Mouse (Mus musculus) forebrain, embryonic 14.5 days (tissue): ENCODE data around the gene Polg. TPM values are rescaled to one million over a fixed set of nuclear protein-coding genes. Genes with fewer than 3 reads are reported as not detected.
A peak's percentile ranks its signal among the peaks of the same experiment; 100 is the strongest.

Source experiments
- ATAC-seq: fragments of 200-750 bp; cut with Nextera tagmentation; 2 replicates; pipeline ENCODE4 v1.8.0; 2017; ENCODE audit warnings: mild to moderate bottlenecking, moderate library complexity
- DNase-seq: peaks from one replicate; pipeline ENCODE4 v3.0.0-alpha.2; 2015; ENCODE audit warnings: low spot score
- H3K27ac ChIP-seq: fragments of 300-500 bp; sonication (generic); 2 replicates; pipeline ENCODE4 v1.5.1; 2014; ENCODE audit warnings: low read depth, mild to moderate bottlenecking, control low read depth, low read length, moderate library complexity
- H3K27me3 ChIP-seq: fragments of 300-500 bp; sonication (generic); replicated peaks from 2 replicates; pipeline ENCODE4 v1.6.1; 2014; ENCODE audit warnings: low read length, control low read depth, mixed read lengths; ENCODE audit not compliant: control insufficient read depth, insufficient read depth
- H3K36me3 ChIP-seq: fragments of 300-500 bp; sonication (generic); 2 replicates; pipeline ENCODE4 v1.6.1; 2014; ENCODE audit warnings: low read length, control low read depth; ENCODE audit not compliant: control insufficient read depth, insufficient read depth
- H3K4me1 ChIP-seq: fragments of 300-500 bp; sonication (generic); 2 replicates; pipeline ENCODE4 v1.6.1; 2014; ENCODE audit warnings: antibody characterized with exemption, low read length, control low read depth; ENCODE audit not compliant: control insufficient read depth, insufficient read depth
- H3K4me2 ChIP-seq: fragments of 300-500 bp; sonication (generic); 2 replicates; pipeline ENCODE4 v1.6.1; 2014; ENCODE audit warnings: mild to moderate bottlenecking, control low read depth, low read length
- H3K4me3 ChIP-seq: fragments of 300-500 bp; sonication (generic); 2 replicates; pipeline ENCODE4 v1.5.1; 2014; ENCODE audit warnings: low read depth, low read length, control low read depth
- H3K9ac ChIP-seq: fragments of 300-500 bp; sonication (generic); 2 replicates; pipeline ENCODE4 v1.6.1; 2014; ENCODE audit warnings: mild to moderate bottlenecking, low read length, control low read depth, moderate library complexity
- H3K9me3 ChIP-seq: fragments of 300-500 bp; sonication (generic); replicated peaks from 2 replicates; pipeline ENCODE4 v1.6.1; 2016; ENCODE audit warnings: low read length, control low read depth, mixed read lengths; ENCODE audit not compliant: control insufficient read depth
- WGBS: fragments of 180-500 bp; shearing (Covaris S2); extraction: QIAGEN DNeasy Blood & Tissue Kit; methylation state at CpG from one replicate; pipeline ENCODE4 v1.1.7; 2014; 5-methylcytosine and 5-hydroxymethylcytosine counted together
- polyA plus RNA-seq: library from polyadenylated mRNA; unstranded; fragments of >200 nt; fragmentation: Nextera tagmentation; extraction: Ambion mirVana; gene quantifications from 2 replicates; pipeline ENCODE4 v1.2.1, GENCODE M21; 2014

Gene Polg
- 20.2 and 23.4 TPM in 2 replicates for polyA plus RNA-seq

GRCm38 (mm10) chr7:79466053-79466901 lies at the start of gene Polg:
Polg (minus strand) TSS chr7:79466362.
- Histone ChIP-seq H3K4me2 (peak within 1 kb of the TSS; percentile 93), H3K9me3 (no peaks in the 10 kb centered on the region), H3K36me3 (peaks cover 19% of the 10 kb centered on the region), H3K4me1 (peaks cover 8% of the 10 kb centered on the region), H3K9ac (peak within 1 kb of the TSS; percentile 75), H3K4me3 (peak within 1 kb of the TSS; percentile 69), H3K27ac (peak within 1 kb of the TSS; percentile 71), H3K27me3 (no peaks in the 10 kb centered on the region)
- ATAC-seq (peak; percentile 98), DNase-seq (peak; percentile 99)
- under 1% methylated on average over 75 of the region's 76 CpGs for WGBS

- DNase-seq (no peak), ATAC-seq (no peak)
- Histone ChIP-seq H3K9ac (peak overlapping the region; percentile 100), H3K27ac (peak overlapping the region; percentile 100), H3K4me3 (peak overlapping the region; percentile 34), H3K4me1 (peaks cover 86% of the 10 kb centered on the region), H3K36me3 (peaks cover 44% of the 10 kb centered on the region), H3K9me3 (no peaks in the 10 kb centered on the region), H3K27me3 (no peaks in the 10 kb centered on the region), H3K4me2 (peak overlapping the region; percentile 99)
- WGBS = 19% methylated on average over 9 of the region's 9 CpGs
Observed at GRCm38 (mm10) chr7:79515861-79516260, 49.7 kb upstream of the Polg start.

- Histone ChIP-seq H3K36me3 (peaks cover 49% of the 10 kb centered on the region), H3K4me2 (peak overlapping the region; percentile 99), H3K4me1 (peaks cover 85% of the 10 kb centered on the region), H3K9me3 (no peaks in the 10 kb centered on the region), H3K9ac (peak overlapping the region; percentile 100), H3K4me3 (peak overlapping the region; percentile 34), H3K27me3 (no peaks in the 10 kb centered on the region), H3K27ac (peak overlapping the region; percentile 100)
- peak; percentile 2; the same call in 1 of the 2 replicates for ATAC-seq
- 1% methylated on average over 57 of the region's 57 CpGs for WGBS
- peak; percentile 67 for DNase-seq
Observed at GRCm38 (mm10) chr7:79515221-79515743, 49.1 kb upstream of the Polg start.

DNA sequence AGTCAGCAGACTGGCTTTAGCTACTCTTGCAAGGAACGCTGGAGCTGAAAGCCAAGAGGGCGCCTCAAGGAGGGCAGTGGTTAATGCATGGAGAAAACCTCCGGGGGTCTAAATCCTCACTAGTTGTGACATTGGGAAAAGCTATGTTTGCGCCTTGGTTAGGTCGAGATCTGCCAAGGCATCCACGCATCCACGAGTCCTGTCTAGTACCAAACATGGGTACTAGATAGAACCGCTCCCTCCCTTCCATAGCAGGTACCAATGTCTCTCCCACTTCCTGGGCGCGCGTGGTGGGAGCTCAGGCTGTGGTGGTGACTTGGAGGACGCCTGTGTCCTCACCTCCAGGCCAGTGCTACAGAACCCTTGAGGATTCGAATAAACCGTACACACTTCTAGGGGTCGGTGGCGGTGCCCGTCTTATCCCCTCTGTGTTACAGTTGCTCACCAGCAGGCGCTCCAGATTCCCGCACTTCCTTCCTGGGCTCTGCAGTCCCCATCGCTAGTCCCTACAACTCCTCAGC lies 48.3 kb upstream of the Polg start:
- H3K4me1 ChIP-seq = peaks cover 83% of the 10 kb centered on the region
- no peaks in the 10 kb centered on the region for H3K9me3 ChIP-seq
- H3K4me3 ChIP-seq = peak overlapping the region; percentile 34
- DNase-seq (peak; percentile 79), ATAC-seq (no peak)
- no peaks in the 10 kb centered on the region for H3K27me3 ChIP-seq
- peak overlapping the region; percentile 100 for H3K27ac ChIP-seq
- H3K9ac ChIP-seq = peak overlapping the region; percentile 100
- peaks cover 57% of the 10 kb centered on the region for H3K36me3 ChIP-seq
- WGBS = 6% methylated on average over 20 of the region's 20 CpGs
- peak overlapping the region; percentile 99 for H3K4me2 ChIP-seq

GRCm38 (mm10) chr7:79513466-79513865 lies 47.3 kb upstream of the Polg start:
- peak overlapping the region; percentile 100 for H3K9ac ChIP-seq
- peaks cover 73% of the 10 kb centered on the region for H3K4me1 ChIP-seq

GRCm38 (mm10) chr7:79512496-79512895 lies 46.3 kb upstream of the Polg start:
- 8% methylated on average over 4 of the region's 4 CpGs for WGBS
- peaks cover 77% of the 10 kb centered on the region for H3K36me3 ChIP-seq
- H3K4me1 ChIP-seq = peaks cover 64% of the 10 kb centered on the region
- H3K9ac ChIP-seq = peak overlapping the region; percentile 100
- peak; percentile 1; the same call in 1 of the 2 replicates for ATAC-seq
- peak overlapping the region; percentile 100 for H3K27ac ChIP-seq
- H3K9me3 ChIP-seq = no peaks in the 10 kb centered on the region
- H3K27me3 ChIP-seq = no peaks in the 10 kb centered on the region
- peak; percentile 61 for DNase-seq
- H3K4me2 ChIP-seq = peak overlapping the region; percentile 99
- peak overlapping the region; percentile 13 for H3K4me3 ChIP-seq

More at GRCm38 (mm10) chr7:79513466-79513865, 47.3 kb upstream of the Polg start:
- ATAC-seq (no peak), DNase-seq (peak; percentile 22)
- Histone ChIP-seq H3K27me3 (no peaks in the 10 kb centered on the region), H3K9me3 (no peaks in the 10 kb centered on the region), H3K36me3 (peaks cover 67% of the 10 kb centered on the region), H3K4me3 (no peak overlapping the region), H3K27ac (peak overlapping the region; percentile 100), H3K4me2 (peak overlapping the region; percentile 99)
- WGBS = 20% methylated on average over 2 of the region's 2 CpGs

DNA sequence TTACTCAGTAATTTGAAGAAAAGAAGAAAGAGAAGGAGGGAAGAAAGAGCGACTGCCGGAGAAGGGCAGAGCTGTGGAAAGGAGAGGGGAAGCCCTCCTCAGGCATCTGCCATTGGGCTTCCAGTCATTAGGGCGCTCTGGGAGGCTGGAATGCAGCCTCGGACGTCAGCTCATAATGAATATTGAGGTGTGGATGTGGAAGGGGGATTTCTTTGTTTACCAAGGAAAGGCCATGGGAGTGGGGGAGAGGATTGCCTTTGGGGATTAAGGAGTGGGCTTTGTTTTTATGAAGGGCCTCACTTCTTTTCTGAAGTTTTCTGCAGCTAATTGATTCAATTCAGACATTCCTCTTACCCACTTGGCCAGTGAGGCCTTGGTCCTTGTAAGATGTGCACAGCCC lies 45.5 kb upstream of the Polg start:
- peak; percentile 86 for DNase-seq
- Histone ChIP-seq H3K4me3 (peak overlapping the region; percentile 99), H3K9me3 (no peaks in the 10 kb centered on the region), H3K9ac (peak overlapping the region; percentile 100), H3K36me3 (peaks cover 85% of the 10 kb centered on the region), H3K4me2 (peak overlapping the region; percentile 99), H3K27me3 (no peaks in the 10 kb centered on the region), H3K4me1 (peaks cover 57% of the 10 kb centered on the region), H3K27ac (peak overlapping the region; percentile 100)
- WGBS = 0% methylated on average over 5 of the region's 5 CpGs
- ATAC-seq = peak; percentile 52

DNA sequence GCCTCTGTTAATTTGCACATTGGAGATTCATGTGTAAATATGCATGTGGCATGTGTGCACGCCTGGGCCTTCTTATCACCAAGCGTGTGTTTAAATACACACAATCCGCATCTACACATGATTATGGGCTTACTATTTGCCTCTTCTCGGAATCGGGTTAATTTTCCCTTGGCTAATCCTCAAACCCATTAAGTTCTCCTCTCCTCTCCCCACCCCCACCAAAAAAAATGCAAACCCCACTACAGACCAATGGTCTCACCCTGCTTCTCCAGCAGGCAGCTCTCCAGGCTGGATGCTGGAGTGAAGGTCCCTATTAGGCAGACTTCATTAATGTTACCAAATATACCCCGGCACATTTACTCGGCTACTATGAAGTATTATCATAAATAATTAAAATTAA lies 45.0 kb upstream of the Polg start:
- H3K4me1 ChIP-seq = peaks cover 54% of the 10 kb centered on the region
- H3K9me3 ChIP-seq = no peaks in the 10 kb centered on the region
- H3K4me2 ChIP-seq = peak overlapping the region; percentile 99
- no peaks in the 10 kb centered on the region for H3K27me3 ChIP-seq
- H3K9ac ChIP-seq = peak overlapping the region; percentile 100
- H3K27ac ChIP-seq = peak overlapping the region; percentile 100
- DNase-seq = peak; percentile 84
- peak overlapping the region; percentile 99 for H3K4me3 ChIP-seq
- H3K36me3 ChIP-seq = peaks cover 86% of the 10 kb centered on the region
- peak; percentile 25 for ATAC-seq
- 5% methylated on average over 7 of the region's 7 CpGs for WGBS
